Mouse (Mus musculus): Measurements from ENCODE around the gene Armc6. TPM values are rescaled to one million over a fixed set of nuclear protein-coding genes. Genes with fewer than 3 reads are reported as not detected.

Gene Armc6
- total and polyA plus RNA-seq, 2 experiments from 2014 or later: 112 to 116 TPM

DNA sequence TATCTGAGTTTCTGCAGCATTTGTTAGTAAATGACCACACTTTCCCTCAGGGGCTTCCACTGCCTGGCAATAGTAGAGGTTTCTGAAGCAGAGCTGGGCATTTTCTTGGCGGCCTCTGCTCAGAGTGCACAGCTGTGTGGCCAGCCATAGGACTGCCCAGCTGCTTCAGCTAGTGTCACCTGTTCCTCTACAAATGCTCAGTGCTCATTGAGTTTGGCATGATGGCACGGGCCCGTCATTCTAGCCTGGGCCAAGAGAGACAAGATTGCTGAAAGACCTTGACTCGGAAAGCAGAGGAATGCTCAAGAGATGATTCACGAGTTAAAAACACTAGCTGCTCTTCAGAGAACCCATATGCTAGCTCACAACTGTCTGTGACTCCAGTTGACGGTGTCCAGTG, 12.4 kb upstream of the Armc6 start:
- TF ChIP-seq CTCF (IDR thresholded peaks at IDR 0.05): no peak
- H3K9ac ChIP-seq (replicated peaks; ENCODE audit: low read length, poor library complexity, severe bottlenecking): no peak overlapping the region
- ATAC-seq (ENCODE audit: low FRiP score): no peak
- H3K27me3 ChIP-seq (ENCODE audit: insufficient read depth, low read length): no peaks in the 10 kb centered on the region
- H3K27ac ChIP-seq (ENCODE audit: low read depth, low read length): no peak overlapping the region
- peaks cover 54% of the 10 kb centered on the region for H3K36me3 ChIP-seq (ENCODE audit: insufficient read depth, low read length)
- peaks cover 3% of the 10 kb centered on the region; the same call in 1 of the 2 replicates for H3K4me1 ChIP-seq (ENCODE audit: insufficient read depth, low read length)
- no peak overlapping the region for H3K4me3 ChIP-seq (ENCODE audit: low read depth, low read length)
- WGBS: 96% methylated on average over 6 of the region's 6 CpGs
- DNase-seq (ENCODE audit: low spot score): no peak
- H3K9me3 ChIP-seq (ENCODE audit: low read length): no peaks in the 10 kb centered on the region
- no peak overlapping the region for H3K4me2 ChIP-seq (ENCODE audit: low read depth, low read length, poor library complexity, severe bottlenecking)

GRCm38 (mm10) chr8:70240642-70241041, 6.4 kb upstream of the Armc6 start:
- no peak for ATAC-seq (ENCODE audit: low FRiP score)
- H3K27ac ChIP-seq (ENCODE audit: low read depth, low read length): no peak overlapping the region
- 91% methylated on average over 5 of the region's 5 CpGs for WGBS

GRCm38 (mm10) chr8:70237842-70238241, 3.6 kb upstream of the Armc6 start:
- TF ChIP-seq CTCF (IDR thresholded peaks at IDR 0.05): no peak
- WGBS: 95% methylated on average over 2 of the region's 2 CpGs
- Histone ChIP-seq H3K9me3 (ENCODE audit: low read length) (no peaks in the 10 kb centered on the region), H3K4me3 (ENCODE audit: low read depth, low read length) (no peak overlapping the region), H3K9ac (replicated peaks; ENCODE audit: low read length, poor library complexity, severe bottlenecking) (no peak overlapping the region), H3K4me2 (ENCODE audit: low read depth, low read length, poor library complexity, severe bottlenecking) (no peak overlapping the region), H3K27ac (ENCODE audit: low read depth, low read length) (no peak overlapping the region), H3K36me3 (ENCODE audit: insufficient read depth, low read length) (peaks cover 49% of the 10 kb centered on the region), H3K4me1 (ENCODE audit: insufficient read depth, low read length) (peaks cover 5% of the 10 kb centered on the region; the same call in 1 of the 2 replicates), H3K27me3 (ENCODE audit: insufficient read depth, low read length) (no peaks in the 10 kb centered on the region)
- ATAC-seq (ENCODE audit: low FRiP score) (no peak), DNase-seq (ENCODE audit: low spot score) (no peak)

More at GRCm38 (mm10) chr8:70240642-70241041, 6.4 kb upstream of the Armc6 start:
- peaks cover 62% of the 10 kb centered on the region for H3K36me3 ChIP-seq (ENCODE audit: insufficient read depth, low read length)
- no peaks in the 10 kb centered on the region for H3K27me3 ChIP-seq (ENCODE audit: insufficient read depth, low read length)
- H3K9ac ChIP-seq (replicated peaks; ENCODE audit: low read length, poor library complexity, severe bottlenecking): no peak overlapping the region
- H3K4me3 ChIP-seq (ENCODE audit: low read depth, low read length): no peak overlapping the region
- no peak overlapping the region for H3K4me2 ChIP-seq (ENCODE audit: low read depth, low read length, poor library complexity, severe bottlenecking)
- peak; percentile 18; the same call in 1 of the 2 replicates for TF ChIP-seq CTCF (IDR thresholded peaks at IDR 0.05)
- H3K9me3 ChIP-seq (ENCODE audit: low read length): no peaks in the 10 kb centered on the region
- H3K4me1 ChIP-seq (ENCODE audit: insufficient read depth, low read length): peaks cover 3% of the 10 kb centered on the region; the same call in 1 of the 2 replicates
- no peak for DNase-seq (ENCODE audit: low spot score)

GRCm38 (mm10) chr8:70234781-70235128, 489 bp upstream of the Armc6 start:
- H3K4me2 ChIP-seq (ENCODE audit: low read depth, low read length, poor library complexity, severe bottlenecking): peak overlapping the region; percentile 60
- ATAC-seq (ENCODE audit: low FRiP score) (no peak), DNase-seq (ENCODE audit: low spot score) (no peak)
- H3K4me1 ChIP-seq (ENCODE audit: insufficient read depth, low read length): peaks cover 5% of the 10 kb centered on the region; the same call in 1 of the 2 replicates
- H3K36me3 ChIP-seq (ENCODE audit: insufficient read depth, low read length): peaks cover 35% of the 10 kb centered on the region
- H3K27me3 ChIP-seq (ENCODE audit: insufficient read depth, low read length): no peaks in the 10 kb centered on the region
- peak overlapping the region; percentile 97 for H3K27ac ChIP-seq (ENCODE audit: low read depth, low read length)
- peak overlapping the region; percentile 83 for H3K4me3 ChIP-seq (ENCODE audit: low read depth, low read length)
- no peaks in the 10 kb centered on the region for H3K9me3 ChIP-seq (ENCODE audit: low read length)
- no peak for TF ChIP-seq CTCF (IDR thresholded peaks at IDR 0.05)
- peak overlapping the region; percentile 90 for H3K9ac ChIP-seq (replicated peaks; ENCODE audit: low read length, poor library complexity, severe bottlenecking)
- under 1% methylated on average over 15 of the region's 15 CpGs for WGBS

- no peaks in the 10 kb centered on the region for H3K9me3 ChIP-seq (ENCODE audit: low read length)
- H3K4me2 ChIP-seq (ENCODE audit: low read depth, low read length, poor library complexity, severe bottlenecking): peak overlapping the region; percentile 60
- H3K4me3 ChIP-seq (ENCODE audit: low read depth, low read length): peak overlapping the region; percentile 83
- H3K36me3 ChIP-seq (ENCODE audit: insufficient read depth, low read length): peaks cover 42% of the 10 kb centered on the region
- ATAC-seq (ENCODE audit: low FRiP score) (peak; percentile 28), DNase-seq (ENCODE audit: low spot score) (peak; percentile 5)
- no peaks in the 10 kb centered on the region for H3K27me3 ChIP-seq (ENCODE audit: insufficient read depth, low read length)
- WGBS: 7% methylated on average over 13 of the region's 13 CpGs
- peak overlapping the region; percentile 90 for H3K9ac ChIP-seq (replicated peaks; ENCODE audit: low read length, poor library complexity, severe bottlenecking)
- H3K27ac ChIP-seq (ENCODE audit: low read depth, low read length): peak overlapping the region; percentile 97
- H3K4me1 ChIP-seq (ENCODE audit: insufficient read depth, low read length): peaks cover 5% of the 10 kb centered on the region; the same call in 1 of the 2 replicates
- no peak for TF ChIP-seq CTCF (IDR thresholded peaks at IDR 0.05)
Measured at GRCm38 (mm10) chr8:70233606-70234005, 660 bp downstream of the Armc6 start.

DNA sequence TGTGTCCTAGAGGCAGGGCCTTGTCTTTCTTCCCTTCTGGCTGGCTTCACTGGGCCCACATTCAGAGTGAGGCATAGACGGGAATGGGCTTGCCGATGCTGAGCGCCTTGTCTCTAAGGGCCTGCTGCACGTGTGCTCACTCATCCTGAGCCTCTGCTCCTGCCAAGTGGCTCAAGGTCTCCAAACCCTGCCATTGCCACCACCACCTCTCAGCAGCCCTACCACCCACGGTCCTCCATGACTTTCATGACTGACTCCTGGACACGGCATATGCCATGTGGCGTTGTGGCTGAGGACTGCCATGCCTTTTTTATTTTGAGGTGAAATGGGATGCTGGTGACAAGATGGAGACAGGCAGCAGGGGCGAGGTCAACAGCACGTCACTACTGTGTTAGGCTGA, 3.4 kb downstream of the Armc6 start:
- H3K4me1 ChIP-seq (ENCODE audit: insufficient read depth, low read length): peaks cover 3% of the 10 kb centered on the region; the same call in 1 of the 2 replicates
- no peak overlapping the region for H3K4me2 ChIP-seq (ENCODE audit: low read depth, low read length, poor library complexity, severe bottlenecking)
- no peak overlapping the region for H3K9ac ChIP-seq (replicated peaks; ENCODE audit: low read length, poor library complexity, severe bottlenecking)
- no peak for TF ChIP-seq CTCF (IDR thresholded peaks at IDR 0.05)
- no peak overlapping the region for H3K4me3 ChIP-seq (ENCODE audit: low read depth, low read length)
- peaks cover 32% of the 10 kb centered on the region for H3K36me3 ChIP-seq (ENCODE audit: insufficient read depth, low read length)
- no peaks in the 10 kb centered on the region for H3K27me3 ChIP-seq (ENCODE audit: insufficient read depth, low read length)
- ATAC-seq (ENCODE audit: low FRiP score) (no peak), DNase-seq (ENCODE audit: low spot score) (no peak)
- 87% methylated on average over 9 of the region's 9 CpGs for WGBS
- no peak overlapping the region for H3K27ac ChIP-seq (ENCODE audit: low read depth, low read length)
- no peaks in the 10 kb centered on the region for H3K9me3 ChIP-seq (ENCODE audit: low read length)
